Mouse (Mus musculus): ENCODE measurements around the gene Tmem190. TPM values are rescaled to one million over a fixed set of nuclear protein-coding genes. Genes with fewer than 3 reads are reported as not detected.
A peak's percentile ranks its signal among the peaks of the same experiment; 100 is the strongest.

The Tmem190 gene
- polyA plus RNA-seq (2012; fragmentation: generic; extraction: Trizol): not detected

DNA sequence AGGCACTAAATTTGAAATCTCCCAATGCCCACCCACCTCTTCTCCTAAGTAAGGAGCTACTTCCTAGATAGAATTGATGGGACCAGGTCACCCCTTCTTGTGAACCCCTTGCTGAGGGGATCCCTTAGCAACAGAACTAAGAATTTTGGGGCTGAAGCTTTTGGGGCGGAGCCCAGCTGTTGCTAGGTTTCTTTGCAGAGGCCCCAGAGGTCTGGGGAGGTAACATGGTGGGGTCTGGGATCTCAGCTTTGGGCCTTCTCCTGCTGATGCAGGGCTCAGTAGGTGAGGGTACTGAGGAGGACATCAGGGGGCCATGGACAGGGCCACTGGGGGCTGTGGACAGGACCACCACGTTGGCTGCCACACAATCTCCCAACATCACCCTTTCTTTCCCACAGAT is at the start of gene Tmem190, which contains the start of gene Il11:
Gene Tmem190 (plus strand): TSS at position 179 of the 400 bp plus-strand sequence.
Gene Il11 (minus strand): TSS at position 101 of the 400 bp plus-strand sequence.
- no peaks in the 10 kb centered on the region for H3K36me3 ChIP-seq (ENCODE audit: control insufficient read depth, insufficient read depth)
- no peak within 1 kb of the TSS for H3K4me2 ChIP-seq (ENCODE audit: low read depth)
- no peak within 1 kb of the TSS for H3K4me3 ChIP-seq
- TF ChIP-seq REST (IDR thresholded peaks at IDR 0.05; ENCODE audit: insufficient read depth, insufficient read length) (no peak), MYOD1 (IDR thresholded peaks at IDR 0.05; ENCODE audit: control insufficient read depth in 1 of 3, insufficient read length in 2 of 3, low read depth in 2 of 3) (no peak), POLR2AphosphoS2 (IDR thresholded peaks at IDR 0.05; ENCODE audit: insufficient read length, low read depth) (no peak), TCF3 (IDR thresholded peaks at IDR 0.05; ENCODE audit: insufficient read length, low read depth) (no peak), USF1 (IDR thresholded peaks at IDR 0.05; ENCODE audit: low read depth) (no peak), CEBPB (IDR thresholded peaks at IDR 0.05; ENCODE audit: insufficient read depth, poor library complexity, severe bottlenecking) (no peak), TCF12 (IDR thresholded peaks at IDR 0.05; ENCODE audit: insufficient read depth, poor library complexity, severe bottlenecking) (no peak), POLR2A (IDR thresholded peaks at IDR 0.05; ENCODE audit: insufficient read length, low read depth) (no peak), E2F4 (IDR thresholded peaks at IDR 0.05; ENCODE audit: insufficient read depth) (no peak), MYOG (IDR thresholded peaks at IDR 0.05; ENCODE audit: control insufficient read depth in 1 of 3, insufficient read depth in 1 of 3, insufficient read length in 2 of 3, low read depth in 2 of 3) (no peak), MAX (IDR thresholded peaks at IDR 0.05; ENCODE audit: low read depth) (no peak), SRF (IDR thresholded peaks at IDR 0.05; ENCODE audit: control insufficient read depth, insufficient read length, low read depth) (no peak)
- no peak within 1 kb of the TSS for H3ac ChIP-seq (ENCODE audit: control insufficient read depth, insufficient read length)
- H3K79me2 ChIP-seq (ENCODE audit: control insufficient read depth, insufficient read depth): no peaks in the 10 kb centered on the region
- no peaks in the 10 kb centered on the region for H3K27me3 ChIP-seq (ENCODE audit: control insufficient read depth, insufficient read depth, insufficient read length)

- no peaks in the 10 kb centered on the region for H3K27me3 ChIP-seq (ENCODE audit: control insufficient read depth, insufficient read depth, insufficient read length)
- no peak overlapping the region for H3K4me3 ChIP-seq
- H3K4me2 ChIP-seq (ENCODE audit: low read depth): no peak overlapping the region
- H3K36me3 ChIP-seq (ENCODE audit: control insufficient read depth, insufficient read depth): no peaks in the 10 kb centered on the region
- no peaks in the 10 kb centered on the region for H3K79me2 ChIP-seq (ENCODE audit: control insufficient read depth, insufficient read depth)
- TF ChIP-seq REST (IDR thresholded peaks at IDR 0.05; ENCODE audit: insufficient read depth, insufficient read length): no peak
- TF ChIP-seq POLR2AphosphoS2 (IDR thresholded peaks at IDR 0.05; ENCODE audit: insufficient read length, low read depth): no peak
- TF ChIP-seq MYOD1 (IDR thresholded peaks at IDR 0.05; ENCODE audit: control insufficient read depth in 1 of 3, insufficient read length in 2 of 3, low read depth in 2 of 3): no peak
- TF ChIP-seq E2F4 (IDR thresholded peaks at IDR 0.05; ENCODE audit: insufficient read depth): no peak
- TF ChIP-seq MYOG (IDR thresholded peaks at IDR 0.05; ENCODE audit: control insufficient read depth in 1 of 3, insufficient read depth in 1 of 3, insufficient read length in 2 of 3, low read depth in 2 of 3): no peak
- TF ChIP-seq POLR2A (IDR thresholded peaks at IDR 0.05; ENCODE audit: insufficient read length, low read depth): no peak
- no peak for TF ChIP-seq MAX (IDR thresholded peaks at IDR 0.05; ENCODE audit: low read depth)
- TF ChIP-seq USF1 (IDR thresholded peaks at IDR 0.05; ENCODE audit: low read depth): no peak
- no peak for TF ChIP-seq TCF12 (IDR thresholded peaks at IDR 0.05; ENCODE audit: insufficient read depth, poor library complexity, severe bottlenecking)
- no peak for TF ChIP-seq SRF (IDR thresholded peaks at IDR 0.05; ENCODE audit: control insufficient read depth, insufficient read length, low read depth)
- no peak for TF ChIP-seq TCF3 (IDR thresholded peaks at IDR 0.05; ENCODE audit: insufficient read length, low read depth)
- TF ChIP-seq CEBPB (IDR thresholded peaks at IDR 0.05; ENCODE audit: insufficient read depth, poor library complexity, severe bottlenecking): no peak
- H3ac ChIP-seq (ENCODE audit: control insufficient read depth, insufficient read length): no peak overlapping the region
Measured at GRCm38 (mm10) chr7:4732968-4733392, 49.8 kb upstream of the Tmem190 start.

- Histone ChIP-seq H3K4me2 (ENCODE audit: low read depth) (peak overlapping the region; percentile 96), H3ac (ENCODE audit: control insufficient read depth, insufficient read length) (no peak overlapping the region), H3K79me2 (ENCODE audit: control insufficient read depth, insufficient read depth) (peaks cover 5% of the 10 kb centered on the region), H3K4me3 (peak overlapping the region; percentile 72), H3K27me3 (ENCODE audit: control insufficient read depth, insufficient read depth, insufficient read length) (no peaks in the 10 kb centered on the region), H3K36me3 (ENCODE audit: control insufficient read depth, insufficient read depth) (no peaks in the 10 kb centered on the region)
- TF ChIP-seq MYOD1 (IDR thresholded peaks at IDR 0.05; ENCODE audit: control insufficient read depth in 1 of 3, insufficient read length in 2 of 3, low read depth in 2 of 3) (no peak), POLR2AphosphoS2 (IDR thresholded peaks at IDR 0.05; ENCODE audit: insufficient read length, low read depth) (no peak), POLR2A (IDR thresholded peaks at IDR 0.05; ENCODE audit: insufficient read length, low read depth) (no peak)
Measured at GRCm38 (mm10) chr7:4739041-4739543, 43.6 kb upstream of the Tmem190 start.

GRCm38 (mm10) chr7:4739544-4740275 is 43.0 kb upstream of the Tmem190 start, which contains the start of gene Kmt5c:
Gene Kmt5c (plus strand): TSS chr7:4740115.
- H3K79me2 ChIP-seq (ENCODE audit: control insufficient read depth, insufficient read depth): peaks cover 5% of the 10 kb centered on the region
- peak within 1 kb of the TSS; percentile 4 for H3ac ChIP-seq (ENCODE audit: control insufficient read depth, insufficient read length)
- peak within 1 kb of the TSS; percentile 72 for H3K4me3 ChIP-seq
- H3K36me3 ChIP-seq (ENCODE audit: control insufficient read depth, insufficient read depth): no peaks in the 10 kb centered on the region
- H3K4me2 ChIP-seq (ENCODE audit: low read depth): peak within 1 kb of the TSS; percentile 96
- no peak for TF ChIP-seq REST (IDR thresholded peaks at IDR 0.05; ENCODE audit: insufficient read depth, insufficient read length)
- TF ChIP-seq POLR2A (IDR thresholded peaks at IDR 0.05; ENCODE audit: insufficient read length, low read depth): peak; percentile 88
- no peak for TF ChIP-seq CEBPB (IDR thresholded peaks at IDR 0.05; ENCODE audit: insufficient read depth, poor library complexity, severe bottlenecking)
- TF ChIP-seq POLR2AphosphoS2 (IDR thresholded peaks at IDR 0.05; ENCODE audit: insufficient read length, low read depth): peak; percentile 87
- TF ChIP-seq USF1 (IDR thresholded peaks at IDR 0.05; ENCODE audit: low read depth): no peak
- TF ChIP-seq MYOG (IDR thresholded peaks at IDR 0.05; ENCODE audit: control insufficient read depth in 1 of 3, insufficient read depth in 1 of 3, insufficient read length in 2 of 3, low read depth in 2 of 3): no peak
- no peak for TF ChIP-seq MAX (IDR thresholded peaks at IDR 0.05; ENCODE audit: low read depth)
- TF ChIP-seq TCF12 (IDR thresholded peaks at IDR 0.05; ENCODE audit: insufficient read depth, poor library complexity, severe bottlenecking): no peak
- no peak for TF ChIP-seq TCF3 (IDR thresholded peaks at IDR 0.05; ENCODE audit: insufficient read length, low read depth)
- TF ChIP-seq SRF (IDR thresholded peaks at IDR 0.05; ENCODE audit: control insufficient read depth, insufficient read length, low read depth): peak; percentile 16
- TF ChIP-seq MYOD1 (IDR thresholded peaks at IDR 0.05; ENCODE audit: control insufficient read depth in 1 of 3, insufficient read length in 2 of 3, low read depth in 2 of 3): no peak
- no peak for TF ChIP-seq E2F4 (IDR thresholded peaks at IDR 0.05; ENCODE audit: insufficient read depth)
- H3K27me3 ChIP-seq (ENCODE audit: control insufficient read depth, insufficient read depth, insufficient read length): no peaks in the 10 kb centered on the region
